Mouse (Mus musculus) lung, postnatal 0 days (tissue): ENCODE measurements around the gene Bach2. TPM values are rescaled to one million over a fixed set of nuclear protein-coding genes. Genes with fewer than 3 reads are reported as not detected.

ENCODE experiments used
- ATAC-seq: fragments of 200-750 bp; cut with Nextera tagmentation; 2 replicates; pipeline ENCODE4 v1.8.0; 2017; ENCODE audit warnings: moderate library complexity
- DNase-seq: peaks from one replicate; pipeline ENCODE4 v3.0.0-alpha.2; 2016; ENCODE audit warnings: low spot score
- H3K27ac ChIP-seq: fragments of 300-500 bp; sonication (generic); 2 replicates; pipeline ENCODE4 v1.5.1; 2014; ENCODE audit warnings: antibody characterized with exemption, mild to moderate bottlenecking, low read length, mixed read lengths
- H3K27me3 ChIP-seq: fragments of 300-500 bp; sonication (generic); replicated peaks from 2 replicates; pipeline ENCODE4 v1.6.1; 2014; ENCODE audit warnings: low read length, mixed read lengths; ENCODE audit not compliant: insufficient read depth
- H3K36me3 ChIP-seq: fragments of 300-500 bp; sonication (generic); 2 replicates; pipeline ENCODE4 v1.6.1; 2014; ENCODE audit warnings: low read length, mixed read lengths; ENCODE audit not compliant: insufficient read depth
- H3K4me1 ChIP-seq: fragments of 300-500 bp; sonication (generic); 2 replicates; pipeline ENCODE4 v1.6.1; 2014; ENCODE audit warnings: antibody characterized with exemption, low read depth, low read length, mixed read lengths; ENCODE audit not compliant: insufficient read depth
- H3K4me2 ChIP-seq: fragments of 300-500 bp; sonication (generic); replicated peaks from 2 replicates; pipeline ENCODE4 v1.6.1; 2014; ENCODE audit warnings: low read depth, mild to moderate bottlenecking, low read length, moderate library complexity, mixed read lengths
- H3K4me3 ChIP-seq: fragments of 300-500 bp; sonication (generic); 2 replicates; pipeline ENCODE4 v1.5.1; 2014; ENCODE audit warnings: low read depth, low read length
- H3K9ac ChIP-seq: fragments of 300-500 bp; sonication (generic); replicated peaks from 2 replicates; pipeline ENCODE4 v1.6.1; 2014; ENCODE audit warnings: low read depth, mild to moderate bottlenecking
- H3K9me3 ChIP-seq: fragments of 300-500 bp; sonication (generic); 2 replicates; pipeline ENCODE4 v1.6.1; 2016; ENCODE audit warnings: low read length, mixed read lengths
- CTCF ChIP-seq: IDR thresholded peaks from 2 replicates; pipeline ENCODE4 v1.5.1; 2016; ENCODE audit warnings: antibody characterized with exemption, mild to moderate bottlenecking
- EP300 ChIP-seq: IDR thresholded peaks from 2 replicates; pipeline ENCODE4 v1.6.1; 2016; ENCODE audit warnings: antibody characterized with exemption, mild to moderate bottlenecking, control low read depth
- WGBS: fragments of 180-500 bp; shearing (Covaris S2); extraction: QIAGEN DNeasy Blood & Tissue Kit; methylation state at CpG from one replicate; pipeline ENCODE4 v1.1.7; 2014; 5-methylcytosine and 5-hydroxymethylcytosine counted together
- polyA plus RNA-seq: library from polyadenylated mRNA; unstranded; fragments of >200 nt; fragmentation: Nextera tagmentation; extraction: Ambion mirVana; gene quantifications from 2 replicates; pipeline ENCODE4 v1.2.1, GENCODE M21; 2015

The Bach2 gene
- polyA plus RNA-seq, 1 experiment from 2014 or later, result 8.8 TPM

- no peaks in the 10 kb centered on the region for H3K36me3 ChIP-seq
- 88% methylated on average over 7 of the region's 7 CpGs for WGBS
- no peak for DNase-seq
- peaks cover 4% of the 10 kb centered on the region; the same call in 1 of the 2 replicates for H3K9me3 ChIP-seq
- no peaks in the 10 kb centered on the region for H3K27me3 ChIP-seq
- H3K9ac ChIP-seq, result no peak overlapping the region
- peaks cover 5% of the 10 kb centered on the region; the same call in 1 of the 2 replicates for H3K4me1 ChIP-seq
- H3K4me2 ChIP-seq, result no peak overlapping the region
- H3K4me3 ChIP-seq, result no peak overlapping the region
- TF ChIP-seq CTCF, result no peak
- no peak for TF ChIP-seq EP300
- no peak for ATAC-seq
- H3K27ac ChIP-seq, result no peak overlapping the region
Measured at GRCm38 (mm10) chr4:32492834-32493233, 254.2 kb downstream of the Bach2 start.

DNA sequence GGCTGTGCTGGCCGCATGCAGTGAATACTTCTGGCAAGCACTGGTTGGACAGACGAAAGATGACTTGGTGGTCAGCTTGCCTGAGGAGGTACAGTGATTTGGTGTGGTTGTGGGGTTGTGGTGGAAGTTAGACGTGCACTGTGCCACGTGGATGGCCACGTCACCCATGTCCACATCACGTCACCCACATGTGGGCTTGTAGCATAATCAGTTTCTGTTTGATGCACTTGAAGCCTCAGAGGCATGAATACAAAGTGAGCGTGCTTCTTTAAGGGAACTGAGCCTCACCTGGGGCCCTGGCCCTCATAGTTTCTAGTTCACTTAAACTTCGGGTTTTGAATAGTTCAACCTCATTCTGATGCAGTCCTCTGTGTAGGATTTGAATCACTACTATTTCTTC is 263.2 kb downstream of the Bach2 start:
- no peak for ATAC-seq
- TF ChIP-seq EP300, result no peak
- TF ChIP-seq CTCF, result no peak
- 85% methylated on average over 8 of the region's 8 CpGs for WGBS

GRCm38 (mm10) chr4:32502181-32502580 is 263.6 kb downstream of the Bach2 start:
- Histone ChIP-seq H3K9ac (no peak overlapping the region), H3K4me3 (no peak overlapping the region), H3K27me3 (no peaks in the 10 kb centered on the region), H3K4me1 (no peaks in the 10 kb centered on the region), H3K4me2 (no peak overlapping the region), H3K36me3 (no peaks in the 10 kb centered on the region), H3K9me3 (no peaks in the 10 kb centered on the region), H3K27ac (no peak overlapping the region)
- TF ChIP-seq CTCF, result no peak
- TF ChIP-seq EP300, result no peak
- DNase-seq, result no peak
- no peak for ATAC-seq
- WGBS, result 82% methylated on average over 4 of the region's 4 CpGs

More for the DNA sequence above, 263.2 kb downstream of the Bach2 start:
- Histone ChIP-seq H3K4me3 (no peak overlapping the region), H3K27me3 (no peaks in the 10 kb centered on the region), H3K9me3 (no peaks in the 10 kb centered on the region), H3K27ac (no peak overlapping the region), H3K9ac (no peak overlapping the region), H3K36me3 (no peaks in the 10 kb centered on the region), H3K4me1 (no peaks in the 10 kb centered on the region), H3K4me2 (no peak overlapping the region)
- no peak for DNase-seq

GRCm38 (mm10) chr4:32504236-32504635 is 265.6 kb downstream of the Bach2 start:
- no peak overlapping the region for H3K4me2 ChIP-seq
- TF ChIP-seq EP300 (no peak), CTCF (no peak)
- H3K9me3 ChIP-seq, result no peaks in the 10 kb centered on the region
- no peaks in the 10 kb centered on the region for H3K27me3 ChIP-seq
- H3K36me3 ChIP-seq, result no peaks in the 10 kb centered on the region
- H3K27ac ChIP-seq, result no peak overlapping the region
- H3K4me1 ChIP-seq, result no peaks in the 10 kb centered on the region
- DNase-seq, result no peak
- no peak overlapping the region for H3K9ac ChIP-seq
- ATAC-seq, result no peak
- H3K4me3 ChIP-seq, result no peak overlapping the region
- 67% methylated on average over 11 of the region's 11 CpGs for WGBS

DNA sequence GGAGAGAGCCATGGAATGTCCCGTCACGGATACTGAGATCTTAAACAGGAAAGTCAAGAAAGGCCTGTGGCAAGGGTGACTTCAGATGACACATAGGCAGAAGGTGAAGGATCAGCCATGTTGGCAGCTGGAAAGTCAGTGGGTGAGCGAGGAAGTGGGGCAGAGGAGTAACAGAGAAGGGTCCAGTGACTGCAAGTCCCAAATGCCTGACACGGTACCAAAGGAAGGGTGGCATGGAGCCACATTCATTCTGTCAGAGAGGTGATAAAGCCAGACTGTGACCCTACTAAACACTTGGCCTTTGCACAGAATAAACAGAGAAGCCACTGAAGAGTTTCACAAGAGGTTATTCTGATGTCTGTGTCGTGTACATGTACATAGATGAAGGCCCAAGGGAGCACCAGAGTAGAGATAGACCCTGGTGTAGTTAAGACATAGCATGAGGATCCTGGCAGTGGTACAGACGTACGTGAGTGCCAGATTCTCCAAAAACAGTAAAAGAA is 267.8 kb downstream of the Bach2 start:
- TF ChIP-seq EP300 (no peak), CTCF (no peak)
- Histone ChIP-seq H3K4me3 (no peak overlapping the region), H3K27me3 (no peaks in the 10 kb centered on the region), H3K4me2 (no peak overlapping the region), H3K9ac (no peak overlapping the region), H3K36me3 (no peaks in the 10 kb centered on the region), H3K9me3 (no peaks in the 10 kb centered on the region), H3K4me1 (0 out of 2 replicates have a peak, but pooled peaks cover 3% of the 10 kb centered on the region), H3K27ac (no peak overlapping the region)
- WGBS, result 68% methylated on average over 7 of the region's 7 CpGs
- DNase-seq (no peak), ATAC-seq (no peak)

DNA sequence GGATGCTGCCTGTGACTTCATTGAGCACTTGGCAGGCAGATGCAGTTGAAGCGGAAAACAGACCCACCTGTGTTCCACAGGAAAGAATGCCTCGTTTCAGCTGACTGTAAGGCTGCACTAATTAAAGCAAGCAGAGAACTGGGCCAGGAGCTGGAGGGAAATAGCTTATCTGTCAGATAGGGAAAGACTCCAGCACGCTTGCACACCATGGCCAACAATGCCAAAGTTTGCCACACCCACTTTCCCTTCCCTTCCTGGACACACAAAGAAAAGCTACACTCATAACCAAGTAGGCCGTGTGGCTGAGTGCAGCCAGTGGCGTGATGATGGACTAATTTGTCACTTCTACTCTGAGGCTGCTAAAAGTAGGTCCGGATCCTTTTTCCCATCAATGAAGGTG is 268.4 kb downstream of the Bach2 start:
- Histone ChIP-seq H3K4me3 (no peak overlapping the region), H3K9me3 (no peaks in the 10 kb centered on the region), H3K27ac (no peak overlapping the region), H3K4me1 (0 out of 2 replicates have a peak, but pooled peaks cover 3% of the 10 kb centered on the region), H3K9ac (no peak overlapping the region), H3K36me3 (no peaks in the 10 kb centered on the region), H3K27me3 (no peaks in the 10 kb centered on the region), H3K4me2 (no peak overlapping the region)
- TF ChIP-seq EP300 (no peak), CTCF (no peak)
- DNase-seq, result peak; percentile 29
- 63% methylated on average over 6 of the region's 6 CpGs for WGBS
- ATAC-seq, result 0 out of 2 replicates have a peak, but pooled peaks have one; percentile 12

DNA sequence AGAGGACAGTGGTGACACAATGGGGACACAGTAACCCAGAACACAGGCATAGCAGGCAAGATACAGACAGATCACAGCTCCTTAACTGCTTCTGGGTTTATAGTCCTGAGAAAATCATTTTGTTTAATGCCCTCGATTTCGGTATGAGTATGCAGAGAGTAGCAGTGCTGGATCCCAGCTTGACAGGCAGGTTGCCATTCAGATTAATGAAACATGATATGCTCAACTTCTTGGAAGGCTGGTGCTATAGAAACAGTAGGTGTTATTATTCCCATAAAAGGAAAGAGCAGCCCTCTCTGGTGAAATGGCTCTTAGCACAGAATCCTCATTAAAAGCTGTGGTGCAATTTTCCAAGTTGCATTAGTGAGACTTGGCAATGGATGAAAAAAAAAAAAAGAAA is 270.0 kb downstream of the Bach2 start:
- DNase-seq, result peak; percentile 72
- H3K9ac ChIP-seq, result no peak overlapping the region

More for the DNA sequence above, 270.0 kb downstream of the Bach2 start:
- no peaks in the 10 kb centered on the region for H3K9me3 ChIP-seq
- H3K4me1 ChIP-seq, result 0 out of 2 replicates have a peak, but pooled peaks cover 3% of the 10 kb centered on the region
- no peaks in the 10 kb centered on the region for H3K36me3 ChIP-seq
- no peak overlapping the region for H3K4me2 ChIP-seq
- ATAC-seq, result peak; percentile 68
- TF ChIP-seq CTCF, result no peak
- TF ChIP-seq EP300, result 0 out of 2 replicates have a peak, but pooled peaks have one; percentile 42
- 21% methylated on average over 2 of the region's 2 CpGs for WGBS
- no peak overlapping the region for H3K4me3 ChIP-seq
- no peak overlapping the region for H3K27ac ChIP-seq
- no peaks in the 10 kb centered on the region for H3K27me3 ChIP-seq
